Mouse (Mus musculus) megakaryocyte progenitor cell, adult 5-6 weeks (primary cell): ENCODE results near the gene Gm49661. TPM values are rescaled to one million over a fixed set of nuclear protein-coding genes. Genes with fewer than 3 reads are reported as not detected.

ENCODE experiments used
- ATAC-seq: replicated peaks from 2 replicates; pipeline ENCODE4 v1.8.0; 2016; ENCODE audit warnings: mild to moderate bottlenecking, moderate TSS enrichment, inconsistent platforms; ENCODE audit not compliant: poor library complexity
- total RNA-seq, 2 experiments: library from RNA; stranded (forward) in 1 of 2; stranded (reverse) in 1 of 2; fragments of 157-497, 149-512 nt in 1 of 2; fragments of 200-1000 nt in 1 of 2; gene quantifications; 2 replicates each; pipeline versions ENCODE4 v1.2.3 to v1.2.4; 2015 to 2017

The Gm49661 gene
- total RNA-seq, 2 experiments from 2014 or later, result not detected

- ATAC-seq, result no peak
Observed at GRCm38 (mm10) chr8:84967532-84968304, 1.5 kb downstream of the Gm49661 start.

- no peak for ATAC-seq
Observed at GRCm38 (mm10) chr8:84966603-84967002, 2.6 kb downstream of the Gm49661 start.

- ATAC-seq, result peak; percentile 83
Observed at GRCm38 (mm10) chr8:84965731-84966291, 3.4 kb downstream of the Gm49661 start.

GRCm38 (mm10) chr8:84963952-84964351, 5.3 kb downstream of the Gm49661 start:
- no peak for ATAC-seq

- ATAC-seq, result no peak
Observed at GRCm38 (mm10) chr8:84959811-84960210, 9.4 kb downstream of the Gm49661 start.

- ATAC-seq, result peak; percentile 81
Observed at GRCm38 (mm10) chr8:84956768-84957167, 12.5 kb downstream of the Gm49661 start.

GRCm38 (mm10) chr8:84952612-84953255, 16.5 kb downstream of the Gm49661 start:
- peak; percentile 84 for ATAC-seq

GRCm38 (mm10) chr8:84949753-84950152, 19.5 kb downstream of the Gm49661 start:
- ATAC-seq, result no peak

GRCm38 (mm10) chr8:84947241-84947545, 22.0 kb downstream of the Gm49661 start:
- peak; percentile 85 for ATAC-seq

GRCm38 (mm10) chr8:84946528-84947240, 22.5 kb downstream of the Gm49661 start, which contains the start of gene Rtbdn:
Gene Rtbdn, plus strand, starts transcription at chr8:84946991.
- ATAC-seq, result no peak

- ATAC-seq, result no peak
Observed at GRCm38 (mm10) chr8:84945633-84946527, 23.4 kb downstream of the Gm49661 start.

- ATAC-seq, result no peak
Observed at GRCm38 (mm10) chr8:84945235-84945632, 24.0 kb downstream of the Gm49661 start.

- ATAC-seq, result peak; percentile 80
Observed at GRCm38 (mm10) chr8:84944478-84945160, 24.6 kb downstream of the Gm49661 start.

GRCm38 (mm10) chr8:84943699-84944098, 25.5 kb downstream of the Gm49661 start:
- no peak for ATAC-seq

GRCm38 (mm10) chr8:84937620-84938485, 31.4 kb downstream of the Gm49661 start:
- peak; percentile 50 for ATAC-seq

- ATAC-seq, result peak; percentile 87
Observed at GRCm38 (mm10) chr8:84936962-84937546, 32.2 kb downstream of the Gm49661 start, which contains the start of gene Mast1. Gene Mast1, minus strand, starts transcription at chr8:84937359.

GRCm38 (mm10) chr8:84936041-84936961, 32.9 kb downstream of the Gm49661 start:
- ATAC-seq, result 0 out of 2 replicates have a peak, but pooled peaks have one; percentile 2
